Mouse (Mus musculus) intestine, postnatal 0 days (tissue): ENCODE results near the gene Fibcd1. TPM values are rescaled to one million over a fixed set of nuclear protein-coding genes. Genes with fewer than 3 reads are reported as not detected.

ENCODE experiments used
- ATAC-seq: fragments of 200-750 bp; cut with Nextera tagmentation; 2 replicates; pipeline ENCODE4 v1.8.0; 2017; ENCODE audit warnings: mild to moderate bottlenecking, moderate TSS enrichment, moderate library complexity
- H3K27ac ChIP-seq: fragments of 300-500 bp; sonication (generic); 2 replicates; pipeline ENCODE4 v1.5.1; 2014; ENCODE audit warnings: mild to moderate bottlenecking, low read depth, low read length, moderate library complexity
- H3K27me3 ChIP-seq: fragments of 300-500 bp; sonication (generic); replicated peaks from 2 replicates; pipeline ENCODE4 v1.6.1; 2014; ENCODE audit warnings: low read length, mixed read lengths; ENCODE audit not compliant: control insufficient read depth, insufficient read depth
- H3K36me3 ChIP-seq: fragments of 300-500 bp; sonication (generic); 2 replicates; pipeline ENCODE4 v1.6.1; 2014; ENCODE audit warnings: mild to moderate bottlenecking, moderate library complexity; ENCODE audit not compliant: control insufficient read depth, insufficient read depth
- H3K4me1 ChIP-seq: fragments of 300-500 bp; sonication (generic); replicated peaks from 2 replicates; pipeline ENCODE4 v1.6.1; 2014; ENCODE audit warnings: antibody characterized with exemption, low read length, mixed read lengths; ENCODE audit not compliant: control insufficient read depth, insufficient read depth
- H3K4me2 ChIP-seq: fragments of 300-500 bp; sonication (generic); replicated peaks from 2 replicates; pipeline ENCODE4 v1.6.1; 2014; ENCODE audit warnings: low read depth, mild to moderate bottlenecking, moderate library complexity
- H3K4me3 ChIP-seq: fragments of 300-500 bp; sonication (generic); 2 replicates; pipeline ENCODE4 v1.5.1; 2014; ENCODE audit warnings: low read depth, low read length
- H3K9ac ChIP-seq: fragments of 300-500 bp; sonication (generic); 2 replicates; pipeline ENCODE4 v1.6.1; 2014; ENCODE audit warnings: mild to moderate bottlenecking, low read depth, low read length
- H3K9me3 ChIP-seq: fragments of 300-500 bp; sonication (generic); 2 replicates; pipeline ENCODE4 v1.6.1; 2016; ENCODE audit warnings: mixed run types; ENCODE audit not compliant: control insufficient read depth
- CTCF ChIP-seq: sonication (generic); IDR thresholded peaks from 2 replicates; pipeline ENCODE4 v1.5.1; 2016; ENCODE audit warnings: low read depth, mild to moderate bottlenecking, control low read depth, antibody characterized with exemption, moderate library complexity
- WGBS: fragments of 180-500 bp; shearing (Covaris S2); extraction: QIAGEN DNeasy Blood & Tissue Kit; methylation state at CpG from one replicate; pipeline ENCODE4 v1.1.7; 2014; 5-methylcytosine and 5-hydroxymethylcytosine counted together
- polyA plus RNA-seq: library from polyadenylated mRNA; unstranded; fragments of >200 nt; fragmentation: Nextera tagmentation; extraction: Ambion mirVana; gene quantifications from 2 replicates; pipeline ENCODE4 v1.2.1, GENCODE M21; 2015

Fibcd1 gene
- polyA plus RNA-seq, 1 experiment from 2014 or later: 2.0 TPM

DNA sequence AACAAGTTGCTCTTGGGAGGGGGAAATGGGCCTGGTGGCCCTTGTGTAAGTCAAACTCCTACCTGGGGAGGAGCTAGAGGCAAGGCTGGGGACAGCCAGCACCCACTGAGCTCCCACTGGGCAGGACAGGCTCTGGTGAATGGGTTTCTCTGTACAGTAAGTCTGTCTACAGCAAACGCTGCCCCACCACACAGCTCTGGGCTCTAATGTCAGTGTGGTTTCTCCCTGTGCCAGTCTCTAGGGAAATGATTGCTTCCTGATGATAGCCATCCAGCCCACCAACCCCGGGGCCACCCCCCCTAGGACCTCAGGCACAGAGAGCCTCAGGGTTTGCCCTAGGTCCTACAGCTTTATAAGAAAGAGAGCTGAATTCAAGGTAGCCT, 36.5 kb downstream of the Fibcd1 start:
- no peak overlapping the region for H3K4me3 ChIP-seq
- ATAC-seq: no peak
- no peak overlapping the region for H3K4me2 ChIP-seq
- no peak overlapping the region for H3K9ac ChIP-seq
- no peak for TF ChIP-seq CTCF
- 49% methylated on average over 2 of the region's 2 CpGs for WGBS
- H3K27me3 ChIP-seq: no peaks in the 10 kb centered on the region
- no peaks in the 10 kb centered on the region for H3K9me3 ChIP-seq
- no peaks in the 10 kb centered on the region for H3K4me1 ChIP-seq
- peaks cover 3% of the 10 kb centered on the region for H3K36me3 ChIP-seq
- H3K27ac ChIP-seq: no peak overlapping the region

DNA sequence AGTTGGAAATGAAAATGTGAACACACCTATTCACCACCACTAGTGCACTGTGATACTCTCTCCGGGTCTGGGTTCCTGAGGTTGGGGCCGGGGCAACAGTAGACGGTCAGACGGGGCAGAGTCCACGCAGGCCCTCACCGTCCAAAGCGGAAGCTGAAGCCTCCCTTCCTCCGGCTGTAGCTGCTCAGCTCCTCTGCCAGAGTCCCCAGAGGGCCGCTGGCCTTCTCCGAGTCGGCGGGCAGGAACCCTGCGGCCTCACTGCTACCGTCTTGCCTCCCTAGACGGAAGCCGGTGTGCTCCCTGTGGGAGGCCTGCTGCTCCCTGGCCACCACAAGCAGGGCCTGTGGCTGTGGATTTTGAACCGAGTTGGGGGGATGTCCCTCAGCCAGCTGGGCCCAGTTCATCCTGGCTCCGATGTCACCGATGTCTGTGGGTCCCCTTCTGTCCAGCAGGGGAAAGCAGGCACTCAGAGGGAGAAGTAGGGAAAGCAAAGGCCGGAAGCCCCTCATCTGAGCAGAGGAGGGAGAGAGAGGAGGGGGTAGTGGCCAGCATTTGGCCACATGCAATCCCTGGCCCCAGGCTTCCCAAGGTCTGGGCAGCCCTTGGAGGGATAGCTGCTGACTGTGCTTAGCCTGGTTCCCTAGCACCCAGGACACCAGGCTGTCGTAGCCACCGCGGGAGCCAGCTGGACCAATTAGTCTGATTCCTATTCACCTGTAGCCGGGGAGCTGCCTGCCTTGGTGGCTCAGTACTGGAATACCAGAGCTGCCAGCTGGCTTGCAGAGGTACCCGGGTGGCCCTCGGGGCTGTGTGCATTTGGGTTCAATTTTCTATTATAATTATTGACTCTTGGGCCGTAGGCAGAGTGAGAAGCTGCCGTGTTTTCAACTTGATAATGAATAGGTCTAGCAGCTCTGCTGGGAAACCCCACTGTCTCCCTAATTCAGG, 37.1 kb downstream of the Fibcd1 start:
- peaks cover 9% of the 10 kb centered on the region for H3K36me3 ChIP-seq
- no peak overlapping the region for H3K4me3 ChIP-seq
- H3K27ac ChIP-seq: no peak overlapping the region
- no peak for ATAC-seq
- H3K9me3 ChIP-seq: no peaks in the 10 kb centered on the region
- no peaks in the 10 kb centered on the region for H3K4me1 ChIP-seq
- H3K27me3 ChIP-seq: no peaks in the 10 kb centered on the region
- H3K4me2 ChIP-seq: no peak overlapping the region
- no peak overlapping the region for H3K9ac ChIP-seq
- 45% methylated on average over 28 of the region's 28 CpGs for WGBS
- TF ChIP-seq CTCF: peak; percentile 41

DNA sequence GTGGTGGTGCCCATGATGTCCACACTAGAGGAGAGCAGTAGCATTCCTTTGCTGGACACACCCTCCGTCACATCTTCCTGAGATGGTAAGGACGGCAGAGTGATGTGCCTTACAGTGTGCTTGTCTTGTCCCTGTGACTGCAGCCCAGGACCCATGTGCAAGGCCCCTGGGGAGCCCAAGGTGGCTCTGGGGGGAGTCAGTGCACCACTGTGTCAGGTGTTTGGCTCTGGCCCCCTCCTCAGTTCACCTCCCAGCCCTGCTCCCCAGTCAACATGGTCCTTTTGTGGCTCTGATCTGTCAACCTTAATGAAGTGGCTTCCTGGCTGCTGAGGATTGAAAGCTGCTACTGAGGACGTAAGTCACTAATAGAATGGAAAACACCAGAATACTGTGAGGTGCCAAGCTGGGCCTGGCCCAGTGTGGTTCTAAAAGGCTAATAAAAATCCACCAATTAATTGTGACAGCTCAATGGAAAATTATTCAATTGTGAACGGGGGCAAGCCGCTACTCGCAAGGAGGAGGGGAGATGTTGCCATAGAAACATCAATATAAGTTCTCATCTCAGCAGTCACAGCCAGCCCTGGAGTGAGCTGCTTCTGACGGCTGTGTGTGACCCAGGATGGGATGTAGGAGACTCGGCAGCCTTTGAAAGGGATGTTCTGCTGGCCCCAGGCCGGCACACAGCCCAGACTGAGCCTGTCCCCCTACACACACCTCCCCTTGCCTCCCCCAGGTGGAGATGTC, 39.0 kb downstream of the Fibcd1 start:
- no peak overlapping the region for H3K9ac ChIP-seq
- H3K9me3 ChIP-seq: no peaks in the 10 kb centered on the region
- TF ChIP-seq CTCF: no peak
- H3K4me3 ChIP-seq: no peak overlapping the region
- WGBS: 54% methylated on average over 9 of the region's 9 CpGs
- H3K4me1 ChIP-seq: no peaks in the 10 kb centered on the region
- H3K4me2 ChIP-seq: no peak overlapping the region
- H3K27me3 ChIP-seq: no peaks in the 10 kb centered on the region
- H3K36me3 ChIP-seq: peaks cover 28% of the 10 kb centered on the region
- H3K27ac ChIP-seq: no peak overlapping the region
- no peak for ATAC-seq

DNA sequence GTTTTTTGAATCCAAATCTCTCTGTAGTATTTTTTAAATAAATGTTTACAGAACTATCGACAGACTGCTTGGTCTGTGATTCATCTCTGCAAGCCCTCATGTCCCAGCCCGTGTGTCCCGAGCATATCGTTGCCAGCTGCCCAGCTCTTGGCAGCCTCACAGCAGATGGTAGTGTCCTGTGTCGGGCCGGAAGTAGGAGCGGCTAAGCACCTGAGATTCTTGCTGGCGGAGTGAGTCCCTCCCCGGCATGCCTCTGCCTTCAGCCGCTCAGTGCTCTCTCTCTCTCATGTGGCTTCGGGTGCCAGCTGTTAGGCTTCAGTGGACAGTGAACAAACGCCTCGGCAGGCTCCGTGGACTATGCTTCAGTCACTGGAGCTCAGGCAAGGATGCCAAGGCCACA, 42.3 kb downstream of the Fibcd1 start:
- Histone ChIP-seq H3K9me3 (no peaks in the 10 kb centered on the region), H3K27me3 (no peaks in the 10 kb centered on the region), H3K27ac (no peak overlapping the region), H3K4me3 (no peak overlapping the region), H3K4me1 (no peaks in the 10 kb centered on the region), H3K4me2 (no peak overlapping the region), H3K9ac (no peak overlapping the region), H3K36me3 (peaks cover 61% of the 10 kb centered on the region)
- TF ChIP-seq CTCF: no peak
- 67% methylated on average over 14 of the region's 14 CpGs for WGBS
- no peak for ATAC-seq

DNA sequence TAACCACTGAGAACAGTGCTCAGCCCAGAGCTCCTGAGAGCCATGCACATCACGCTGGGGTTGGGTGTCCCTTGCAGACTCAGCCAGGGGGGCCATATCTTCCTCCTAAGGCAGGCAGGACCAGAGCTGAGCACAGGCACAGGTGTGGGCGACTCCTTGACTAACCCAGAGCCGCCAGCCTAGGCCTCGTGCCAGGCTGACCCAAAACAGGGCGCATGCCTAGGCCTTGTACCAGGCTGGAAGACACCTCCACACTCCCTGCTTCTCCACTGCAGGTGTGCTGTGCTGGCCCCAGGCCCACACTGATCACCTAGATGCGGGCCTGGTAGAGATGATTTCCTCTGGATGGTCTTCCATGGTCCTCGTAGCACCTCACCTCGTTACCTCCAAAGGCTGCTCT, 43.0 kb downstream of the Fibcd1 start:
- ATAC-seq: no peak
- Histone ChIP-seq H3K27me3 (no peaks in the 10 kb centered on the region), H3K9ac (no peak overlapping the region), H3K4me3 (no peak overlapping the region), H3K9me3 (no peaks in the 10 kb centered on the region), H3K4me1 (no peaks in the 10 kb centered on the region), H3K27ac (no peak overlapping the region), H3K4me2 (no peak overlapping the region), H3K36me3 (peaks cover 68% of the 10 kb centered on the region)
- no peak for TF ChIP-seq CTCF
- WGBS: 85% methylated on average over 8 of the region's 8 CpGs

DNA sequence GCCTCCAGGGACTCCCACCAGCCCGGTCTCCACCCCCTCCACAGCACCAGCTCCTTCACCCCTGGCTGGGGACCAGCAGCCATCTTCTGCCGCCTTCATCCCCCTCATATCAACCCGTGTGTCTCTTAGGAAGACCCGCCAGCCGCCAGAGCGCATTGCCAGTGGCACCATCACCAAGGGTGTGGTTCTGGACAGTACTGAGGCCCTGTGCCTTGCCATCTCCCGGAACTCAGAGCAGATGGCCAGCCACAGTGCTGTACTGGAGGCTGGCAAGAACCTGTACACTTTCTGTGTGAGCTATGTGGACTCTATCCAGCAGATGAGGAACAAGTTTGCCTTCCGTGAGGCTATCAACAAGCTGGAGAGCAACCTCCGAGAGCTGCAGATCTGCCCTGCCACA, 44.4 kb downstream of the Fibcd1 start:
- ATAC-seq: no peak
- H3K27ac ChIP-seq: no peak overlapping the region
- H3K4me2 ChIP-seq: no peak overlapping the region
- TF ChIP-seq CTCF: no peak
- H3K9me3 ChIP-seq: no peaks in the 10 kb centered on the region
- H3K9ac ChIP-seq: no peak overlapping the region
- no peak overlapping the region for H3K4me3 ChIP-seq
- H3K36me3 ChIP-seq: peaks cover 82% of the 10 kb centered on the region
- no peaks in the 10 kb centered on the region for H3K4me1 ChIP-seq
- 86% methylated on average over 9 of the region's 9 CpGs for WGBS
- no peaks in the 10 kb centered on the region for H3K27me3 ChIP-seq
